Mouse (Mus musculus): Measurements from ENCODE around the gene Pea15a.

Gene Pea15a

GRCm38 (mm10) chr1:172204814-172205740 lies 1.5 kb downstream of the Pea15a start:
- no peak for DNase-seq (ENCODE audit: low read depth in 1 of 2, low spot score in 2 of 2)

GRCm38 (mm10) chr1:172204033-172204813 lies 2.4 kb downstream of the Pea15a start:
- DNase-seq (ENCODE audit: low read depth in 1 of 2, low spot score in 2 of 2), result no peak

DNA sequence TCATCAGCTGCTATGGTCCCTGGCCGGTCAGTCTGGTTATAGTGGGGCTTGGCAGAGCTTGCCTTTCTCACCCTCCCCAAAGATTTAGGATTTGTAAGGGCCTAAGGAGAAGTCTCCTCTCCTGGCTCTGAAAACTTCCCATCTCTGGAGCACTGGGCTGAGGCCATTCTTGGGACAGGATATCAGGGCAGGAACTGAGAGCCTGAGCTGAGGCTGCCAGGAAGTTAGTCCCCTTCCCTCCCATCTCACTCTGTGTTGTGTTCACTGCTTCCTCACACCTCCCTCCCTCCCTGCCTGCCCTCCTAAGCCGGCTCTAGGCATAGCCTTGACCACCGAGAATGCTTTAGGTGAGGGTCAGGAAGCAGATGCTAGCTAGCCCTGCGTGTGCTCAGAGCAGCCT lies 3.0 kb downstream of the Pea15a start:
- DNase-seq (ENCODE audit: low read depth in 1 of 2, low spot score in 2 of 2), result no peak

GRCm38 (mm10) chr1:172202894-172203522 lies 3.6 kb downstream of the Pea15a start:
- DNase-seq (ENCODE audit: low read depth in 1 of 2, low spot score in 2 of 2), result no peak

GRCm38 (mm10) chr1:172201967-172202880 lies 4.4 kb downstream of the Pea15a start:
- DNase-seq (ENCODE audit: low read depth in 1 of 2, low spot score in 2 of 2), result no peak

DNA sequence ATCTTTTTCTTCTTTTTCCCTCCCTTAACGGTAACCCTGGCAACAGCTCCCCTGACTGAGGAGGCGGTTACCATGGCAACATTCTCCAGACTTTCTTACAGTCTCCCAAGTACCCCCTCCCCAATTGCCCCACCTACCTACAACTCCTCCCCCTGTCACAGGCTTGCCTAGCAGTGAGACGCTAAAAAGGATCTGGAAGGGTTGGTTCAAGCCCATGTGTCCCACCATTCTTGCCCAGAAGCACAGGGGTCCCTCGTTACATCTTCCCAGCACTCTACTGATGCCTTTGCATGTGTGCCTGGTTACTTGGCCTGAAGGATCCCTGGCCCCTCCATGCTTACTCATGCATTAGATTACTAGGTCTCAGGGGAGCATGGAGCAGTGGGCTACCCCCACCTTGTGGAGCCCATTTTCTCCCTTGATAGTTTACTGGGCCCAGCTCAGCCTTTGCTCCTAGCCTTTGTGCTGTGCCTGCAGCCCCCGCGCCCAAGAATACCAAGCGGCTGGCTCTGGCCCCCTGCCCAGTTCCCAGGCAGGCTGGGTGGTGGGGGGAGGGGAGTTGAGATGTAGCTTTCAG lies 5.6 kb downstream of the Pea15a start:
- no peak for DNase-seq (ENCODE audit: low read depth in 1 of 2, low spot score in 2 of 2)

- DNase-seq (ENCODE audit: low read depth in 1 of 2, low spot score in 2 of 2), result no peak
These were observed 6.4 kb downstream of the Pea15a start for GRCm38 (mm10) chr1:172200161-172200560.

- DNase-seq (ENCODE audit: low read depth in 1 of 2, low spot score in 2 of 2), result no peak
These were observed 7.6 kb downstream of the Pea15a start for GRCm38 (mm10) chr1:172198996-172199395.

DNA sequence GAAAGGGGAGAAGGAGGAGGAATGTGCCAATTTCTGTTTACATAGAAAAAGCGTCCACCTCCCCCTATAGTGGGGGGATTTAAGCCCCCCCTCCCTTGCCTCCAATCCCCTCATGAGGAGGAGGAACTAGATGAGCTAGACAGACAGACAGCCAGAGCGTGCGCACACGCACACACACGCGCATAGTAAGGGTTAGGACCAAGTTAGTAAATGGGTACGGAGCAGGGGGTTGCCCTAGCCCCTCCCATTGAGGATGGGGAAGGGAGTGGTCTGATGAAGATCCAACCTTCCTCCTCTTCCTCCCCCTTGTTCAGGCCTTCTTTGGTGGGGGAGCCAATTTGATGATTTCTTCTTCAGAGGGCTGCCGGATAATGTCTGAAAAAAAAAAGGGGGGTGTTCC lies 8.3 kb downstream of the Pea15a start:
- DNase-seq (ENCODE audit: low read depth in 1 of 2, low spot score in 2 of 2), result no peak

- no peak for DNase-seq (ENCODE audit: low read depth in 1 of 2, low spot score in 2 of 2)
These were observed 8.8 kb downstream of the Pea15a start for GRCm38 (mm10) chr1:172197851-172198250.

- DNase-seq (ENCODE audit: low read depth in 1 of 2, low spot score in 2 of 2), result no peak
These were observed 9.5 kb downstream of the Pea15a start for GRCm38 (mm10) chr1:172197146-172197545.

DNA sequence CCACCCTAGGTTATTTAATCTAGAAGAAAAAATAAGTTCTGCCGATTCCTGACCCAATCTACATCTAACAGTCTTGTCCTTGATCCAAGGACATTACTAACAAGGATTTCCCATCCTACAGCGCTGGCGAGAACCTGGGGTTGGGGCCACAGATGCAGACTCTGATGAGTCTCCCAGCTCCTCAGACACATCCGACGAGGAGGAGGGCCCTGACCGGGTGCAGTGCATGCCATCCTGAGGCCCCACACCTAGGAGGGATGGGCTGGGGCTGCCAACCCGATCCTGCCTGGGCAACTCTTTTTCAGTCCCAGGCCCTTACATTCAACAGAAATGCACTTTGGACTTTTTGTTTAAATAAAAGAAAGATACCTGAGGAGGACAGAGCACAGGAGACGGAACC lies 12.2 kb downstream of the Pea15a start:
- DNase-seq (ENCODE audit: low read depth in 1 of 2, low spot score in 2 of 2), result no peak

GRCm38 (mm10) chr1:172192217-172192616 lies 14.4 kb downstream of the Pea15a start:
- DNase-seq (ENCODE audit: low read depth in 1 of 2, low spot score in 2 of 2), result no peak

- DNase-seq (ENCODE audit: low read depth in 1 of 2, low spot score in 2 of 2), result no peak
These were observed 15.0 kb downstream of the Pea15a start for GRCm38 (mm10) chr1:172191578-172191977.

DNA sequence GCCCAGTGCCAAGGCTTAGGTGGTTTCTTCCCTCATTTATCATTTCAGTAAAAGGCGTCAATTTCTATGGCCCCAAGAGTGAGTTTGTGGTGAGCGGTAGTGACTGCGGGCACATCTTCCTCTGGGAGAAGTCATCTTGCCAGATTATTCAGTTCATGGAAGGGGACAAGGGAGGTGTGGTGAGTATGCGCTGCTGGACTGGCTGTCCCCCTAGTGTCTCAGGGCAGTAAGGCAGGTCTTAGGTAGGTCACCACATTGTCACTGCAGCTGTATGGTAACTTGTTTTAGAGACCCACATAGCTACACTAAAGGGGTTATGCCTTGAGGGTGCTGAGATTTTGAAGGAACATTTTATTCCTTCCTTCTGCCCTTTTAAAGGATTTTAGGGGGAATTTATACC lies 17.7 kb downstream of the Pea15a start:
- no peak for DNase-seq (ENCODE audit: low read depth in 1 of 2, low spot score in 2 of 2)

- DNase-seq (ENCODE audit: low read depth in 1 of 2, low spot score in 2 of 2), result no peak
These were observed 20.0 kb downstream of the Pea15a start for GRCm38 (mm10) chr1:172186401-172187289.

- DNase-seq (ENCODE audit: low read depth in 1 of 2, low spot score in 2 of 2), result no peak
These were observed 22.7 kb downstream of the Pea15a start for GRCm38 (mm10) chr1:172183915-172184314.

GRCm38 (mm10) chr1:172183056-172183455 lies 23.5 kb downstream of the Pea15a start:
- DNase-seq (ENCODE audit: low read depth in 1 of 2, low spot score in 2 of 2), result no peak

- no peak for DNase-seq (ENCODE audit: low read depth in 1 of 2, low spot score in 2 of 2)
These were observed 24.8 kb downstream of the Pea15a start for GRCm38 (mm10) chr1:172181777-172182176.

Data from monocyte, adult 2 months (primary cell).